Mouse (Mus musculus) cerebellum, adult 2 months (tissue): ENCODE measurements around the gene Mtmr4.

Experiments
- CTCF ChIP-seq: fragments of 200-500 bp; IDR thresholded peaks from 2 replicates; pipeline ENCODE4 v1.5.1; 2011; ENCODE audit warnings: low read depth, mild to moderate bottlenecking, control low read depth, low read length, moderate library complexity, borderline replicate concordance; ENCODE audit not compliant: insufficient read depth
- POLR2A ChIP-seq: fragments of 200-500 bp; IDR thresholded peaks from 2 replicates; pipeline ENCODE4 v1.6.1; 2011; ENCODE audit warnings: low read length, control low read depth, borderline replicate concordance; ENCODE audit not compliant: insufficient read depth

GRCm38 (mm10) chr11:87659216-87659615, 67.3 kb downstream of the Mtmr4 start:
- TF ChIP-seq POLR2A = no peak
- TF ChIP-seq CTCF = no peak
